Mouse (Mus musculus) cerebellum, adult 9-11 months (tissue): Measurements from ENCODE around the gene Cldn13.
A peak's percentile ranks its signal among the peaks of the same experiment; 100 is the strongest.

Experiments used
- DNase-seq: peaks from one replicate; pipeline ENCODE4 v3.0.0; 2022

The Cldn13 gene

GRCm38 (mm10) chr5:134933281-134933680 lies 18.0 kb upstream of the Cldn13 start:
- peak; percentile 9 for DNase-seq

- peak; percentile 39 for DNase-seq
Observed at GRCm38 (mm10) chr5:134932903-134933276, 17.6 kb upstream of the Cldn13 start.

GRCm38 (mm10) chr5:134932179-134932902 lies 17.0 kb upstream of the Cldn13 start, which contains the start of gene Mettl27:
Gene Mettl27 (plus strand): TSS chr5:134932368.
- DNase-seq: peak; percentile 77

- no peak for DNase-seq
Observed at GRCm38 (mm10) chr5:134929988-134930387, 14.7 kb upstream of the Cldn13 start.

- DNase-seq: no peak
Observed at GRCm38 (mm10) chr5:134926726-134927125, 11.4 kb upstream of the Cldn13 start.

- no peak for DNase-seq
Observed at GRCm38 (mm10) chr5:134923141-134923540, 7.8 kb upstream of the Cldn13 start.

- DNase-seq: no peak
Observed at GRCm38 (mm10) chr5:134921106-134921505, 5.8 kb upstream of the Cldn13 start.

- no peak for DNase-seq
Observed at GRCm38 (mm10) chr5:134920106-134920687, 4.9 kb upstream of the Cldn13 start.

GRCm38 (mm10) chr5:134919097-134919496 lies 3.8 kb upstream of the Cldn13 start:
- DNase-seq: no peak

- peak; percentile 15 for DNase-seq
Observed at GRCm38 (mm10) chr5:134918071-134918832, 2.9 kb upstream of the Cldn13 start.

GRCm38 (mm10) chr5:134914510-134914909 lies 816 bp downstream of the Cldn13 start:
- no peak for DNase-seq

GRCm38 (mm10) chr5:134913753-134914152 lies 1.6 kb downstream of the Cldn13 start:
- DNase-seq: no peak

GRCm38 (mm10) chr5:134913352-134913751 lies 2.0 kb downstream of the Cldn13 start:
- DNase-seq: no peak

GRCm38 (mm10) chr5:134911901-134912300 lies 3.4 kb downstream of the Cldn13 start:
- DNase-seq: no peak

GRCm38 (mm10) chr5:134907135-134907534 lies 8.2 kb downstream of the Cldn13 start:
- DNase-seq: peak; percentile 85

- no peak for DNase-seq
Observed at GRCm38 (mm10) chr5:134906633-134907032, 8.7 kb downstream of the Cldn13 start, which contains the start of gene Tmem270. Gene Tmem270 (minus strand): TSS chr5:134906733.

- no peak for DNase-seq
Observed at GRCm38 (mm10) chr5:134901644-134902027, 13.7 kb downstream of the Cldn13 start.

- peak; percentile 14 for DNase-seq
Observed at GRCm38 (mm10) chr5:134901012-134901643, 14.2 kb downstream of the Cldn13 start.

GRCm38 (mm10) chr5:134897596-134897995 lies 17.7 kb downstream of the Cldn13 start:
- DNase-seq: no peak

GRCm38 (mm10) chr5:134896965-134897364 lies 18.4 kb downstream of the Cldn13 start:
- DNase-seq: no peak

GRCm38 (mm10) chr5:134895291-134895690 lies 20.0 kb downstream of the Cldn13 start:
- no peak for DNase-seq

GRCm38 (mm10) chr5:134892717-134893116 lies 22.6 kb downstream of the Cldn13 start:
- no peak for DNase-seq

- no peak for DNase-seq
Observed at GRCm38 (mm10) chr5:134891552-134891951, 23.8 kb downstream of the Cldn13 start.
